Mouse (Mus musculus): ENCODE results near the gene Kat8. TPM values are rescaled to one million over a fixed set of nuclear protein-coding genes. Genes with fewer than 3 reads are reported as not detected.
A peak's percentile ranks its signal among the peaks of the same experiment; 100 is the strongest.
"Not testable (repeated sequence)": the region's sequence is repeated elsewhere in the genome, so short reads cannot be mapped to it uniquely, and the experiment has no call there.

Kat8 gene
- total RNA-seq, 2 experiments from 2014 or later = 24.3 to 26.6 TPM

GRCm38 (mm10) chr7:127880431-127880830 lies 31.9 kb upstream of the Kat8 start:
- no peak overlapping the region for H3K27ac ChIP-seq
- DNase-seq = no peak
- intact Hi-C loops (cut with DNase I) = no loop called here
- H3K4me3 ChIP-seq = no peak overlapping the region
- no peak for TF ChIP-seq CTCF (IDR thresholded peaks at IDR 0.05)

GRCm38 (mm10) chr7:127885951-127886350 lies 26.4 kb upstream of the Kat8 start:
- DNase-seq = peak; percentile 87
- no peak for TF ChIP-seq CTCF (IDR thresholded peaks at IDR 0.05)
- peak overlapping the region; percentile 81 for H3K27ac ChIP-seq
- intact Hi-C loops (cut with DNase I) = no loop called here
- H3K4me3 ChIP-seq = no peak overlapping the region

GRCm38 (mm10) chr7:127886551-127886950 lies 25.8 kb upstream of the Kat8 start:
- DNase-seq = no peak
- 0 out of 2 replicates have a peak overlapping the region, but pooled peaks have one; percentile 5 for H3K4me3 ChIP-seq
- TF ChIP-seq CTCF (IDR thresholded peaks at IDR 0.05) = no peak
- peak overlapping the region; percentile 81 for H3K27ac ChIP-seq
- intact Hi-C loops (cut with DNase I) = no loop called here

GRCm38 (mm10) chr7:127887191-127887590 lies 25.1 kb upstream of the Kat8 start:
- no peak overlapping the region for H3K4me3 ChIP-seq
- H3K27ac ChIP-seq = peak overlapping the region; percentile 81
- DNase-seq = no peak
- no peak for TF ChIP-seq CTCF (IDR thresholded peaks at IDR 0.05)
- intact Hi-C loops (cut with DNase I) = no loop called here

- no peak for DNase-seq
- no peak for TF ChIP-seq CTCF (IDR thresholded peaks at IDR 0.05)
- intact Hi-C loops (cut with DNase I) = no loop called here
- Histone ChIP-seq H3K4me3 (no peak overlapping the region), H3K27ac (no peak overlapping the region)
Measured at GRCm38 (mm10) chr7:127887781-127888180, 24.5 kb upstream of the Kat8 start.

GRCm38 (mm10) chr7:127888821-127889220 lies 23.5 kb upstream of the Kat8 start:
- H3K27ac ChIP-seq = no peak overlapping the region
- DNase-seq = no peak
- no peak overlapping the region for H3K4me3 ChIP-seq
- intact Hi-C loops (cut with DNase I) = no loop called here
- no peak for TF ChIP-seq CTCF (IDR thresholded peaks at IDR 0.05)

- Histone ChIP-seq H3K27ac (no peak within 1 kb of the TSS), H3K4me3 (no peak within 1 kb of the TSS)
- intact Hi-C loops (cut with DNase I) = no loop called here
- no peak for TF ChIP-seq CTCF (IDR thresholded peaks at IDR 0.05)
- DNase-seq = no peak
Measured at GRCm38 (mm10) chr7:127890798-127891197, 21.5 kb upstream of the Kat8 start, which contains the start of gene Prss53. TSS of gene Prss53 (minus strand) at chr7:127890970.

GRCm38 (mm10) chr7:127894480-127894879 lies 17.8 kb upstream of the Kat8 start:
- DNase-seq = no peak
- TF ChIP-seq CTCF (IDR thresholded peaks at IDR 0.05) = no peak
- peak overlapping the region; percentile 93 for H3K27ac ChIP-seq
- H3K4me3 ChIP-seq = peak overlapping the region; percentile 90
- intact Hi-C loops (cut with DNase I) = no loop called here

- peak; percentile 45 for TF ChIP-seq CTCF (IDR thresholded peaks at IDR 0.05)
- DNase-seq = peak; percentile 97
- Histone ChIP-seq H3K4me3 (peak within 1 kb of the TSS; percentile 90), H3K27ac (peak within 1 kb of the TSS; percentile 93)
- intact Hi-C loops (cut with DNase I) = loop anchor here (5.0 kb wide), 1 partner anchor 42 kb away; no protein-coding TSS in a partner anchor
Measured at GRCm38 (mm10) chr7:127895442-127895841, 16.9 kb upstream of the Kat8 start, which contains the start of the genes Gm21974 and Vkorc1. TSS of gene Gm21974 (minus strand) at chr7:127895454. TSS of gene Vkorc1 (minus strand) at chr7:127895617.

GRCm38 (mm10) chr7:127895891-127896290 lies 16.4 kb upstream of the Kat8 start:
- peak overlapping the region; percentile 93 for H3K27ac ChIP-seq
- not testable (repeated sequence) for DNase-seq
- peak overlapping the region; percentile 90 for H3K4me3 ChIP-seq
- intact Hi-C loops (cut with DNase I) = loop anchor here (5.0 kb wide), 1 partner anchor 41 kb away; no protein-coding TSS in a partner anchor

- H3K4me3 ChIP-seq = no peak overlapping the region
- TF ChIP-seq CTCF (IDR thresholded peaks at IDR 0.05) = peak; percentile 76
- H3K27ac ChIP-seq = peak overlapping the region; percentile 93
- peak; percentile 76 for DNase-seq
- intact Hi-C loops (cut with DNase I) = loop anchor here (5.0 kb wide), 1 partner anchor 41 kb away; no protein-coding TSS in a partner anchor
Measured at GRCm38 (mm10) chr7:127896384-127896783, 15.9 kb upstream of the Kat8 start.

GRCm38 (mm10) chr7:127897542-127897941 lies 14.8 kb upstream of the Kat8 start:
- intact Hi-C loops (cut with DNase I) = loop anchor here (5.0 kb wide), 1 partner anchor 40 kb away; no protein-coding TSS in a partner anchor
- H3K27ac ChIP-seq = no peak overlapping the region
- no peak for TF ChIP-seq CTCF (IDR thresholded peaks at IDR 0.05)
- no peak for DNase-seq
- no peak overlapping the region for H3K4me3 ChIP-seq

- Histone ChIP-seq H3K4me3 (no peak overlapping the region), H3K27ac (no peak overlapping the region)
- no peak for TF ChIP-seq CTCF (IDR thresholded peaks at IDR 0.05)
- DNase-seq = no peak
- intact Hi-C loops (cut with DNase I) = loop anchor here (5.0 kb wide), 1 partner anchor 39 kb away; no protein-coding TSS in a partner anchor
Measured at GRCm38 (mm10) chr7:127898179-127898956, 13.9 kb upstream of the Kat8 start.
